Mouse (Mus musculus) large intestine, adult 2 months (tissue): ENCODE measurements around the gene Sept7. TPM values are rescaled to one million over a fixed set of nuclear protein-coding genes. Genes with fewer than 3 reads are reported as not detected.
A peak's percentile ranks its signal among the peaks of the same experiment; 100 is the strongest.
"Not testable (repeated sequence)": the region's sequence is repeated elsewhere in the genome, so short reads cannot be mapped to it uniquely, and the experiment has no call there.

ENCODE experiments used
- DNase-seq: peaks from one replicate; pipeline ENCODE4 v3.0.0-alpha.2; 2012; ENCODE audit warnings: low read depth, low spot score
- WGBS: fragments of 180-500 bp; shearing (Covaris S2); methylation state at CpG from one replicate; pipeline ENCODE4 v1.1.7; 2018; 5-methylcytosine and 5-hydroxymethylcytosine counted together
- polyA plus RNA-seq: library from polyadenylated mRNA; depleted of rRNA; stranded (reverse); fragments of >200 nt; gene quantifications from 2 replicates; pipeline ENCODE4 v1.2.3, GENCODE M21; 2012; rRNA removed

Sept7 gene
- 8.0 and 9.9 TPM in 2 replicates for polyA plus RNA-seq

DNA sequence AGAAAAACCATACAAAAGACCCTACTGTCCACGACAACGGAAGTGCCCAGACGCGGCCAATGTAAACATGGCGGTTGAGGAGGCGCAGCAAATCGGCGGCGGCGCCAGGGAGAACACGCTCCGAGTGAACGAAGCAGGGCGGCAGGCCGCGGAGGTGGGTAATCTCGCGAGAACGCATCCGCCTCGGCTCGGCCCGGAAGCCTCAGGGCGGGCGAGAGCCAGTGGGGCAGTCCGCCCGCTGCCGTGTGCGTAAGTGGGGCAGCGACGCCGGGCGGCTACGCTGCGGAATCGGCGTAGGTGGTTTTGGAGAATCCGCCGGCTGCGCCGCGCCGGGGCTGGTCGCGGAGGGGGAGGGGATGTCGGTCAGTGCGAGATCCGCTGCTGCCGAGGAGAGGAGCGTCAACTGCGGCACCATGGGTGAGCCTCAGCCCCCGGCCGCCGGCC is at the start of gene Sept7:
Gene Sept7, plus strand, starts transcription at position 157 of the 444 bp plus-strand sequence.
- peak; percentile 78 for DNase-seq
- under 1% methylated on average over 52 of the region's 54 CpGs for WGBS

DNA sequence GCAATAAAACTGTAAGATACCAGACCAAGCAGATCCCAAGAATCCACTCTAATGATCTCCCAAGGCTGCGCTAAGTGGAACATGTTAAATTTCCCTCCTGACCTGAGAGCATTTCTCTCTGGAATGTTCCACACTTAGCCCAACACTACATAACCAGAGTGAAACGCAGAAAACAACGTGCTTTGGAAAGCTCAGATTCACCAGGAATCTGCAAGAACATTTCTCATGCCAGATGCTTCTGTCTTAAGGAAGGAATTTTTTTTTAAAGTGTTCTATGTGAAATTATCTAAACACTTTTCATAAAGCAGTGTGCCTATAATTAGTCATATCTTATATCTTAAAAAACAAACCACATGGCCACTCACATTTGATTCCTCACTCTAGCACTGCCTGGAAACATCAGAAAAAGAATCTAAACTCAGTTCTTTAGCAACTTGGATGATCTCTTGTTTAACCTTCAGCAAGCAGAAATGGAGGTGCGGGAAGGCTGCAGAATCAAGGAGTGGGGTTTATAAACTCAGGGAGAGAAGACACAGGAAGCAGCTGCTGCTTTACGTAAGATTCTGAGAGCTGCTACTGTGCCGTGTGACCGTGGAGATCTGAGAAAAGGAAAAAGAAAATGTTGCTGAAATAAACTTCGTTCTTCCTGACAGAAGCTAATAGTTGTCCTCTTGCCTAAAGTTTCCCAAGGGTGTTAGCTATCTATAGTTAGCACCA is 44.0 kb upstream of the Sept7 start:
- WGBS: 62% methylated on average over 8 of the region's 8 CpGs
- no peak for DNase-seq

DNA sequence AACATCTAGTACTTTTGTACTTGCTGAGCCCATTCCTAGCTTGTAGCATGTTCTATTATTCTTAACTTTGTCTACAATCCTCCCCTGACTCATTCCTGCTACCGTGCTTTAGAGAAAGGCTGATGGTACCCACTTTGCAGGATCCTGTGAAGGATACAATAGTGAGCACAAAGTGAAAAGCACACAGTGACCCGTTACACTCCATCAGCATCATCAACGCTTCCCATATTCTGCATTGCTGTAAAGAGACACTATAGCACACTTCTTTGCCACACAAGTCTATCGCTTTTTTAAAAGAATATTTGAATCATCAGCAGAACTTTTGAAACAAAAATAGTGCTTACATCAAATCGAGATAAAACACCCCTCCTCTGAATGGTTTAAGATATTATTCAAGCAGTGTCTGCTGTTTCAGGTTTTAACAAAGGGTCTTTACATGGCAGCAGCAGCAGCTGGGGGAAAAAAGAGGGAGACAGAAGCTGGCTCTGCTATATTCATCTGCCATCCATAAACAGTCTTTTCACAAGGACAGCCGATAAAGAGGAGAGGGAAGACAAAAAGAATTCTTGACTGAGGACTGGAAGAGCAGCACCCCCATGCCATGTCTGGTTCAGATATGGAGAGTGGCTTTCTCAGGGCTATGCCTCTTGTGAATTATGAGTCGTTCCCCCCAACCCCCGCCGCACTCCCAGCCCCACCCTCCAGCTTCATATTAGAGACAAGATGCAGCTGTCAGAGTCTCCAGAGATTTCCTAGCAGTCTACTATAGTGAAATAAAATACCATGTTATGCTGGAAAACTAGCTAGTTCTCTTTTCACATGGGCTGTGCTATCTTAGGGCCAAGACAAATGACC is 39.7 kb upstream of the Sept7 start:
- no peak for DNase-seq
- WGBS: 74% methylated on average over 9 of the region's 9 CpGs

DNA sequence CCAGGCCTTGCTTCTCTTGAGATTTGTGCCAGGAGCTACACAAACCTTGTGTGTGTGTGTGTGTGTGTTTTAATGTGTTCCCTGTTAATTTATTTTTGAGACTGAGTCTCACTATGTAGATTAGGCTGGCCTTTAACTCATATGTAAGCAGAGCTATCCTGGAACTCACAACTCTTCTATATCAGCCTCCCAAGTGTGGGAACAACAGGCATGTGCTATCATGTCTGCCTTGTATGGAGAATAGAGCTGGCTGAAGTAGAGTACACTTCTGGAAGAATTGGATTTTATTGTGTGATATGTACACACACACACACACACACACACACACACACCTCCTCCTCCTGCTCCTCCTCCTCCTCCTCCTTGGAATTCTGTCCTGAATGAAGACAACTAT is 39.1 kb upstream of the Sept7 start:
- DNase-seq: no peak

DNA sequence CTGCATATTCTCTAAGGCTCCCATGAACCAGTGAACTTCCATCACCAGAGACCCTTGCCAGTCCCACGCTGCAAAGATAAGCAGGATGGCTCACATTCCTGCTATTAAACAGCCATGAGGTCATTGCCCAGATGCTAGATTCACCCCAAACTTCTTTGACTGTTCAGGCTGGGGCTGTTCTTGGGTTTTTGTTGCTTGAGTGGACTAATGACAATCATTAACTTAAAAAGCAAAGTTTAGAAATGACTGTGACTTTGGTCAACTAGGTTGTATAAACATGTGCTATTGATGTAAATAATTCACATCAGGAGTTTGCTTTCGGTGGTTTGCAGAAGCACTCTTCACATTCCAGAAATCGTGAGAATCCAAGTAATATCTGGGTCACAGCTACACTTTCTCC is 36.8 kb upstream of the Sept7 start:
- no peak for DNase-seq
- WGBS: 13% methylated on average over 3 of the region's 3 CpGs

DNA sequence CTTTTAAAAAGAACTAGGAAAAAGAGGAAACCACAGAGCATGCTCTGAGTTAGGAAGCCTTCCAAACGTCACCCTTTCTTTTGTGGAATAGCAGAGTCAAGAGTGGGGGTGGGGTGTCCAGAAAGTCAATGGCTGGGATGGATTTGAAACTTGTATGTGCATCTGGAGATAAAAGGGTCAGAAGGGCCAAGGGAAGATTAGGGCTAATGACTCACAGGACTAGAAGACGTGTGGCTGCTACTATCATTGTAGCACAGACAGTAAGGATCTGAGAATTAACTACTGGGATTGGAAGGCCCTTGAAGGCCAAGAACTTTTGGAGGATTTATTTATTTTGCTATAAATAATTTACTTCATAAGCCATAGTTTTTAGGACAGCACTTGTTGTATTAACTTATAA is 36.0 kb upstream of the Sept7 start:
- WGBS: 26% methylated on average over 2 of the region's 2 CpGs
- DNase-seq: no peak

DNA sequence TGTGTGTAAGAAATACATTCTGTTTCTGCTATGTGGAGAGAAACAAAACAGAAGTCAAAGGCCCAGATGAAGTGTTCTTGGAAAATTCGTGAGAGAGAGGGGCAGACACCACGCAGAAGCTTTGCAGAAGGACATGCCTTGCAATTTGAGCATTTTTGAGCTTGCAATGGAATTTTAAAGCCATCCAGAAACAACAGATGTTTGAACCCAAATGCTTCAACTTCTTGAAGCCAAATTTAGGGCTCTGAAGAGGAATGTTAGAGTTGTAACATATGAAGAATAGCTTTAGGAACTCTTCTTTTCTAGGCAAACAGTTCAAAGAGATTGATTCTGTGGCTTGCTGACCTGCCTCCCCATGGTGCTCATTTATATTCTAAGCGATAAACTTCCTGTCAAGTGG is 33.3 kb upstream of the Sept7 start:
- DNase-seq: no peak
- 55% methylated on average over 3 of the region's 3 CpGs for WGBS

DNA sequence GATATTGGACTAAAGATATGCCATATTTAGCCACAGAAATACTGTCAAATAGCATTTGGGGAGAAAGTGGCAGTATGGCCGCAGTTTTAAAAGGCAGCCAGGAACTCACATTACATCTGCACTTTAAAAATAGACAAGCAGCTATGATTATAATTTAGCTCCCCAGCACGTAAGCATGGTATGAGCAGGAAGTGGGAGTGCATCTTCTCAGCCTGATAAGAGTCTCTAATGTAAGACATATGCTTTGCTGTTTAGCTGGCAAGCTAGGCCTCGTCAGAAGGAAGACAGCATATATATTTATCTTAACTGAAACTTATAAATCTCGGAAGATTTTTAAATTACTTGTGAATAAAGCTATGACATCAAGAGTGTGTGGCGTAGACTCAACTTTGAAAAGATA is 32.4 kb upstream of the Sept7 start:
- no peak for DNase-seq

DNA sequence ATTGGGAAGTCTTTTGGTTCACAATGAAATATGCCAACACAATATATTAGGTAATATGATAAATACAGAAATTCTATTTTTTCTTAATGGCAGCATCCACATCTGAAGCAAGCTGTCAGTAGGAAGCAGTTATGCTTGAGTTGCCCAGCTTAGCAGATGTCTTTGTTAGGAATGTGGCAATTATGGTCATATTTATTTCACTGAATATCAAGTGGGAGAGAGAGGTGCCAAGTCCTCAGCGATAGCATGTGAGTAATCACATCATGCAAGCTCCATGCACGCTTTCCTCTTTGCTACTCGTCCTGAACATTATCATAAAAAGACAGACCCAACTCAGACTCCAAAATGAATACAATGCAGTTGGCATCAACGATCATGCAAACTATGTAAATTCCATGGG is 27.3 kb upstream of the Sept7 start:
- no peak for DNase-seq
- 83% methylated on average over 4 of the region's 4 CpGs for WGBS

More for the DNA sequence above, 32.4 kb upstream of the Sept7 start:
- 73% methylated on average over 5 of the region's 5 CpGs for WGBS

DNA sequence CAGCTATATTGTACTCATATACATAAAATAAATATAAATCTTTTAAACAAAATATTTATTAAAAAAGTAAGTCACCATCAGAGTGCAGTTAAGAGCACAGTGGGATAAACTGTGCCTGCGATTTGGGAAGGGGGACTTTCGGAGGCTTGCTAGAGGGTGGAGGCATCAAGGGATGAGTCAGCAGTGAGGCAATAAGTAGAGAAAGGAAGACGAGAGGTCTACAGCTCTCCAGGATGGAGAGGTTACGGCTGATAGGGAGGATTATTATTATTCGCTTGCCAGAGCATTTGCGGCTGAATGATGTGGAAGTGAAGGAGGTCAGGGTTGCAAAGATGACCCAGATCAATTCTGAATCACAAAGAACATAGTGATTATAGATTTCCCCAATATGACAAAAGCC is 22.5 kb upstream of the Sept7 start:
- DNase-seq: no peak
- WGBS: 79% methylated on average over 6 of the region's 6 CpGs

DNA sequence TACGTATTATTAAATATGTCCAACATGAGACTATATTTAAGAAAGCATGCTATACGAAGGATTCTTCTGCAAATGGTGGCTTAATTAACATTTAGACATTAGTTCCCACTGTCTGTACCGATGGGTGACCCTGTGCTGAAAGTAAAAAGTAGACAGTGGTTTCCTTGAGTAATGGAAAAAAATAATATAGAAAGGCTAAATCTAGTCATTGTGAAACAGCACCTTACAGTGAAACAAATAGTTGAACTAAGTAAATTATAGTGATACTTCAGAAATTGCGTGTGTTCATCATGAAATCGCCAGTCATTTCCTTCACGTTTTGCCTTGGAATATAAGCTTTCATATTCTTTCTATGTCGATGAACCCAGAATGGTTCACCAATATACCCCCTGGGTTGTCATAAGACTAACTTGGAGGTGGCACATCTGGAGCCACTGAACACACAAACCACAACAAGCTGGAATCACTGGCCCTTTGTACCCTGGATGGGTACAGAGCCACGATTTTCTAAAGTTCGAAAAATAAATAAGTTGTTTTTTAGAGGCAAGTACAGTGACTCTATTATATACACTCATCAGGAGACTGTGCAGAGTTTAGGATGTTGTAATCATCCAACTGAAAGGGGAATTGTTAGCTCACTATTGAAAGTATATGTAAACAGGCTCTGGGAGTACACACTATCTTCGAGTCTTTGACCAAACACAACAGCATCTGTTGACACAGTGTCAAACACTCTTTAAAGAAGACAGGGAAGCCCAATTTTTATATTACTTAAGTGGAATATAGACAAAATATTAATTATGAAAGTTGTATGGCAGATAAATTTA is 21.8 kb upstream of the Sept7 start:
- 79% methylated on average over 10 of the region's 10 CpGs for WGBS
- DNase-seq: no peak

DNA sequence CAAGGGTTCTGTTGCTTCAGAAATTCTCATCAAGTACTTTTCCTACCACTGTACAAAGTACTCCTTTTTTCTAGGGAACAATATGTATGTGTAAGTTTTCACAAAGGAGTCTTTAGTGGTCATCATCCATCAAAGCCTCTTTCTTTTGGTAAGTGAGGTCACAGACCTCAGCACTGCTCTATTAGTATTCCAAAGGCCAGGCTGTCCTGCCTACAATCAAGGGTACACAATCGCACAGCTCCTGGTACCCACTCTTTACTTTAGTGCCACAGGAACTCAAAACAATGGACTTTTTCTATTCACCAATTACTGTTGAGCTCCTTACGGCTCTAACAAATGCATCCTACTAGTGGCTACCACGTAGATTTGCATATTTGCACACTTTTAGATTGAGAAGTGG is 11.2 kb upstream of the Sept7 start:
- DNase-seq: no peak
- 83% methylated on average over 3 of the region's 3 CpGs for WGBS

DNA sequence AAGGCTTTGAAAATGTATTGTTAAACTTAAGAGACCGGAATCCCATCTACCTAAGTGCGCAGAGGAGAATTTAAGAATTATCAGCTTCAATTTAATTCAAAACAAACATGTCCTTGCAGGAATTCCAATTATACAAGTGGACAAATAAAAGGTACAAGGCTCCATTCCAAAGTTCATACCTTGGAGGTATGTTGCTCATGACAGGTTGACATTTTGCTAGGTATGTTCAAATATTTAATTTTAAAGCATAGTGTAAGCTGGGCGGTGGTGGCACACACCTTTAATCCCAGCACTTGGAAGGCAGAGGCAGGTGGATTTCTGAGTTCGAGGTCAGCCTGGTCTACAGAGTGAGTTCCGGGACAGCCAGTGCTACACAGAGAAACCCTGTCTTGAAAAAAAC is 10.5 kb upstream of the Sept7 start:
- not testable (repeated sequence) for DNase-seq
- WGBS: 82% methylated on average over 5 of the region's 5 CpGs

DNA sequence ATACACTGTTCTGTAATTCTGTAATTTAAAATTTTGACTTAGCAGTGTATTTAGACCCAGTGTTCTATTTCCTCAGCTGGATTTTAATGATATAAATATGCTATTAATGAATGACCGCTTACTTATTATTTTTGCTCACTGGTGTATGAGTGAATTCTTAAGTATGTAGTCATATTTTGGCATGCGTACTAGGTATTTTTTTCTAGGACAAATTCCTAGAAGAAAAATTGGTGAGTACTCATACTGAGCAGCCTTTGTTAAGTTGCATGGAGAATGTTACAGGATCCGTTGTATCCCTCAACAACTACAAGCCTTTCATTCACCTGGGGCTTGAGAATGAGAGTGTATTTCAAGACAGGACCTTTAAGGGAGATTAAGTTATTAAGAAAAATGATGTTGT is 10.0 kb upstream of the Sept7 start:
- no peak for DNase-seq
- WGBS: 87% methylated on average over 3 of the region's 3 CpGs

DNA sequence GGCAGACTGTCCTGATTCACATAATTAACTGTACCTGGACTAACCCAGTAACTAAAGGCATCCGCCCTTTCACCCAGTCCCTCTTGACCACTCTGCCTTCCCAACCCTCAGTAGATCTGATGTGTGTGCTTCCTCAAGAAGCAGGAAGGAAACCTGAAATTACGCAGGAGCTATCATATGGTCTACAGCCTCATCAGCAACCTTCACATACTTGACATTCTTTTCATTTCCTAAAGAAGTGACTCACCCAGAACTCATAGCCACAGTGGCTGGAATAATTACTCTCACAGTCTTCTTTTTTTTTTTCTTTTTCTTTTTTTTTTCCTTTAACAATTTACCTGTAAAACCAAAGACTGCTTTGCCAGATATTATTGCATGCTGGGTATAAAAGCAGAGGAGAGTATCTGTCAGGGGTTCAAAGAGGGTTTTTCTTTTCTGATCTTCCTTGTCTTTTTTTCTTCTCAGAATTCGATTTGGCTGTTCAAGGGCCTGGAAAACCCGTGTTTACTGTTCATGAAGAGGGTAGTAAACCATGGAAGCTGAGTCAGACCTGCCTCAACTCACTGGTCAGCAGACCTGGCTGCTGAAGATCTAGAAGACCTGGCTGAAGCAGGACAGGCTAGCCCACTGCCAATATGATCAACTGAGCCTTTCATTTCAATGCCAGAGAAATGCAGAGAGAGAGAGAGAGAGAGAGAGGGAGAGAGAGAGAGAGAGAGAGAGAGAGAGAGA is 8.1 kb upstream of the Sept7 start:
- 42% methylated on average over 4 of the region's 4 CpGs for WGBS
- DNase-seq: no peak

DNA sequence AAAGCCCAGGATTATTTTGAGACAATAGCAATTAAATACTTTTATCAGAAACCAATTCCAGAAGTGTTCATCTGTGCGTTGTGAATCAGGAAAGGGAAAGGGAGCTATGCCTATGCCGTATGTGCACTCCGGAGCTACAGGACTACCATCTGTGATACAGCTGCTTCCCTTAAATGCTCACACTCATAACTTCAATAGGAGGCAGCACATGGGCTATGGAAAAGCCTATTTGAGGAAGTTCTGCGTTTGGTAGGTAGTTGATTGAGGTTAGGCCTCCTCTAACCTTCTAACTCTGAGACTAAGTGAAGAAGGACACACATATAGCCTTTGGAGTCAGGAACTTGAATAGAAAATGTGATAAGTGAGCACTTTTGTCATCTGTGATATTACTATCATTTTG is 7.1 kb upstream of the Sept7 start:
- whole genome bisulfite sequencing: 82% methylated on average over 4 of the region's 4 CpGs
- no peak for DNase-seq

DNA sequence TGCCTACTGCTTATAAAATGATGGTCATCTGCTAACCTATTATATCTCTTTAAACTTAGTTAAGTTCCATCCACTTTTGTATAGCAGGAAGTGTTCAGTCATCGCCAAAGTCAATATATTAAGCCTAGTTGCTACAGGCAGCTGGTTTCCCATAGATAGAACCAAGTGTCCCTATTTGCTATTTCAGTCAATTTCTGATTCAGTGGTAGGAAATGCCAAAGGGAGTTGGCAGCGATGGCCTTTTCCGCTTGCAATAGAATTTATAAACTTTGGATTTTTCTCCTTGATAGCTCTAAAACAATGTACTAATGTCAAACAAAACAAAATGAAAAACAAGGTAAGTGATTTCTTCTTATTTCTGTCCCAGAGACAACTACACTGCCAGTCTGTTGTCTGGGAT is 5.7 kb upstream of the Sept7 start:
- WGBS: 81% methylated on average over 3 of the region's 3 CpGs
- no peak for DNase-seq

DNA sequence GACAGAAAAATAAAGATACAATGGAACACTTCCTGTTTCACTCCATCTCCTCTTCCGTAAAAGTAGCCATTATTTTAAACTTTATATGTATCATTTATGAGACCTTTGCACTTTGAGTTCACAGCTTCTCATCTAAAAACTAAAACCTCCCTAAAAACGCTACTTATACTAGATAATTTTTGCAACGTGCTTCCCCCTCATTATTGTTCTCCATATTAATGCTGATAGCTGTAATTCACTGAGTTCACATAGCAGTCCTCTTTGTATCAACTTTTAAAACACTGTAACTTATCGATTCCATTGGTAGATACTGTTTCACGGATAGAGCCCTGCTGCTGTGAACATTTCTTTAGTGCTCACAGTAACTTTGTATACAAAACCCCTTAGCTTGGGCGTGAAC is 1.1 kb upstream of the Sept7 start:
- 1% methylated on average over 6 of the region's 6 CpGs for WGBS
- DNase-seq: no peak

DNA sequence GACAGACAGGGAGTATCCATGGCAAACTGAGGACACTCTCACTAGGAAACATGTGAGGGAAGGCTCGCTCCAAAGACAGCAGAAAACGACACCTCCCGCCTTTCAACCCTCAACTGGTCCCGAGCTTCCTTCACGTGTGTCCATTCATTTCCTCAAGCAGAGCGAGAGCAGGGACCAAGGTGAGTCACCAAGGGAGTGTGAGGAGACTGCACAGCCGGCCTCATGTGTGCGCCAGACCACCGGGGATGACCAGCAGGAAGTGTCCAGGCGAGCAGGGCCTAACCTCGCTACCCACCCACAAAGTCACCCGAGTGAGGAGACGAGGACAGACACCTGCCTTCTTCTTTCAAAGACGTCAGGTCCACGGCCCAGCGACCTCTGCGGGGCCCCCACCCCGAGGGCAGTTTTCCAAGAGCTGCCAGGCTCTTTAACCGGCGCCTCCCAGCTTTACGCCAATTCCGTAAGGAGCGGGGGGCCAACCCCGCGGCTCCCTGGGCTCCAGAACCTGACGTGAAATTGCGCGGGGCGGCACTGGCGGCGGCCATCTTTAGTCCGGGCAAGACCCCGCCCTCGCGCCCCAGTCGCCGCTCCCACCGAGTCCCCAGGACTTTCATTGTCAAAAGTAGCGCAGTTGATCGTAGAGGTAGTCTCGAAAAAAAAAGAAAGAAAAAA is 492 bp upstream of the Sept7 start:
- DNase-seq: peak; percentile 55
- under 1% methylated on average over 41 of the region's 41 CpGs for WGBS
